Mouse (Mus musculus) heart, embryonic 13.5 days (tissue): ENCODE results near the gene Prps1l3. TPM values are rescaled to one million over a fixed set of nuclear protein-coding genes. Genes with fewer than 3 reads are reported as not detected.

Experiments
- ATAC-seq: fragments of 200-750 bp; cut with Nextera tagmentation; 2 replicates; pipeline ENCODE4 v1.8.0; 2017; ENCODE audit warnings: moderate TSS enrichment; ENCODE audit not compliant: insufficient number of reproducible peaks, low FRiP score, low TSS enrichment; ENCODE audit errors: extremely low read depth
- H3K27ac ChIP-seq: fragments of 300-500 bp; sonication (generic); replicated peaks from 2 replicates; pipeline ENCODE4 v1.5.1; 2015; ENCODE audit warnings: moderate library complexity, mild to moderate bottlenecking, inconsistent platforms
- H3K27me3 ChIP-seq: fragments of 300-500 bp; sonication (generic); replicated peaks from 2 replicates; pipeline ENCODE4 v1.6.1; 2015; ENCODE audit warnings: mild to moderate bottlenecking, inconsistent platforms
- H3K36me3 ChIP-seq: fragments of 300-500 bp; sonication (generic); 2 replicates; pipeline ENCODE4 v1.6.1; 2015; ENCODE audit warnings: mild to moderate bottlenecking, inconsistent platforms
- H3K4me1 ChIP-seq: fragments of 300-500 bp; sonication (generic); 2 replicates; pipeline ENCODE4 v1.6.1; 2015; ENCODE audit warnings: inconsistent platforms
- H3K4me2 ChIP-seq: fragments of 300-500 bp; sonication (generic); 2 replicates; pipeline ENCODE4 v1.6.1; 2015; ENCODE audit warnings: inconsistent platforms, mild to moderate bottlenecking, moderate library complexity
- H3K4me3 ChIP-seq: fragments of 300-500 bp; sonication (generic); 2 replicates; pipeline ENCODE4 v1.5.1; 2015; ENCODE audit warnings: moderate library complexity, mild to moderate bottlenecking, inconsistent platforms
- H3K9ac ChIP-seq: fragments of 300-500 bp; sonication (generic); 2 replicates; pipeline ENCODE4 v1.6.1; 2015; ENCODE audit warnings: inconsistent platforms, mild to moderate bottlenecking, moderate library complexity
- H3K9me3 ChIP-seq: fragments of 300-500 bp; sonication (generic); 2 replicates; pipeline ENCODE4 v1.6.1; 2016; ENCODE audit warnings: inconsistent platforms
- WGBS: fragments of 180-500 bp; shearing (Covaris S2); methylation state at CpG from one replicate; pipeline ENCODE4 v1.1.7; 2015; ENCODE audit warnings: mixed read lengths; 5-methylcytosine and 5-hydroxymethylcytosine counted together
- polyA plus RNA-seq: library from polyadenylated mRNA; unstranded; fragments of >200 nt; fragmentation: Nextera tagmentation; extraction: Ambion mirVana; gene quantifications from 2 replicates; pipeline ENCODE4 v1.2.1, GENCODE M21; 2015

Prps1l3 gene
- polyA plus RNA-seq, 1 experiment from 2014 or later: 32.3 TPM

DNA sequence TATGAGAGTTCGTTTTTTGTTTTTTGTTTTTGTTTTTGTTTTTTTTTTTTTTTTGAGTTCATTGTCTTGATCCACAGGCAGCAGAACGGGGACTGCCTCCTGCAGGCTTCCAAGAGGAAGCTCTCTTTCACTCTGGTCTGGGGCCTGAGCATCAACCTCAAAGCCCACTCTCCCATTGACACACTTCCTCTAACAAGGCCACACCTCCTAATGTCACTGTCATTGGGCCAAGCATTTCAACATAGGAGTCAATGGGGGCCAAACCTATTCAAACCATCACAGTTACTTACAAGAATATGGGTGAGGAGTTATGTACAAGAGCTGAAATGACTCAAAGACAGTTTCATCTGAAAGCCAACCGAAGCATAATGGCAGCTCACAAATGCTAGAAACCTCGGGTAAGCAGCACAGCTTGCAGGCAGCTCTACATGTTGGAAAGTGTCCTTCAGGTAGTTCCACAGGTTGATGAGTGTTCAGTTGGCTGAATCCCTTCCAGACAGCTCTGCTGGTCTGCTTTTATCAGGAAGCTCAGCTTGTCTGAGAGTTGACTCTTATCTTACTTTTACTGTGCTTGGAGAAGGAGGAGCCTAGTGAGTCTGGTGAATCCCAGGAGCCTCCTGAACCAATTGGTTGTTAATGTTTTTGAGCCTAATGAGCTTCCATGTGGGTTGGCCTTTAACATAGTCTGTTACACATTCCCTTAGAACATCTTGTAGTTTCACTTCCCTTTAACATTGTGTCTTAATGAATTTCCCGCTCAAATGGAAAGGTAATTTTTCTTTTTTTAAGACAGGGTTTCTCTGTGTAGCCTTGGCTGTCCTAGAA, 13.7 kb downstream of the Prps1l3 start:
- H3K27me3 ChIP-seq: no peaks in the 10 kb centered on the region
- no peak overlapping the region for H3K4me3 ChIP-seq
- WGBS: 84% methylated on average over 5 of the region's 5 CpGs
- H3K4me2 ChIP-seq: no peak overlapping the region
- no peaks in the 10 kb centered on the region for H3K4me1 ChIP-seq
- peaks cover 44% of the 10 kb centered on the region for H3K36me3 ChIP-seq
- no peak for ATAC-seq
- H3K9ac ChIP-seq: no peak overlapping the region
- no peaks in the 10 kb centered on the region for H3K9me3 ChIP-seq
- no peak overlapping the region for H3K27ac ChIP-seq

DNA sequence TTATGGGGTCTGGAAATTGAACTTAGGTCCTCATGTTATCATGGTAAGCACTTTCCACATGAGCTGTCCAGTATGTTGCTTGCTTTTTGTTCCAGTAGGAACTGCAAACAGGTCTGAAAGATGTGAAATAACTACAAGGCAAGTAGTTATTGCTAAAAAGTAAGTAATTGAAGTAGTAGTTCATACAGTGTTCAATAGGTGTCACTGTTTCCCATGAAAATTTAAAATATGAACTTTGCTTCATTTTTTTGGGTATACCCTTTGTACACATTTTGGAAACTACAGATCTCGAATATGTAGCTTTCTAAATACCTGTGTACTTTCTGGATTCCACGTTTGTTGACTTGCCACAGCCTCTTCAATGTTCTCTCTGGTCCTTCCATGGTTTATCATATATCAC, 28.4 kb downstream of the Prps1l3 start:
- ATAC-seq: no peak
- no peak overlapping the region for H3K4me3 ChIP-seq
- H3K9me3 ChIP-seq: no peaks in the 10 kb centered on the region
- no peak overlapping the region for H3K9ac ChIP-seq
- H3K4me2 ChIP-seq: no peak overlapping the region
- no peaks in the 10 kb centered on the region for H3K27me3 ChIP-seq
- no peaks in the 10 kb centered on the region for H3K36me3 ChIP-seq
- H3K27ac ChIP-seq: no peak overlapping the region
- whole genome bisulfite sequencing: 48% methylated on average over 2 of the region's 2 CpGs
- H3K4me1 ChIP-seq: no peaks in the 10 kb centered on the region

DNA sequence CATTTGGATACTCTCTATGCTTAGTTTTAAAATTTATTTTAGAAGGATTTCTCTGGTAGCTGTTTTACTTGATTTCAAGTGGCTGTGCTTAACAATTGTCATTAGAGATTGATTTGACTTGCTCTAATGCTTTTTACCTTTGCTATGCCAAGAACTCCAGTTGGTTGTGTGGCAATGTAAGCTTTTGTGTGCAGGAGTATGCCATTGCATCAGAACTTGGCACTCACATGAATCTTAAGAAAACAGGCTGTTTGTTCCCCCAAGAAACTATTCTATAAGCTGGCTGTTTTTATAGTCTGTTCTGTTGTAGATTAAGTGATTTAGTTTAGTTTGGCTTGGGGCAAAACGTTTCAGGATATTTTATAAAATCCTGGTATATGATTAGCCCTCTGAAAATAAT, 45.2 kb downstream of the Prps1l3 start:
- no peaks in the 10 kb centered on the region for H3K9me3 ChIP-seq
- no peak for ATAC-seq
- no peaks in the 10 kb centered on the region for H3K4me1 ChIP-seq
- no peaks in the 10 kb centered on the region for H3K36me3 ChIP-seq
- H3K27me3 ChIP-seq: no peaks in the 10 kb centered on the region
- no peak overlapping the region for H3K4me3 ChIP-seq
- H3K9ac ChIP-seq: no peak overlapping the region
- no peak overlapping the region for H3K4me2 ChIP-seq
- H3K27ac ChIP-seq: no peak overlapping the region
- 40% methylated on average over 1 of the region's 1 CpGs for WGBS

DNA sequence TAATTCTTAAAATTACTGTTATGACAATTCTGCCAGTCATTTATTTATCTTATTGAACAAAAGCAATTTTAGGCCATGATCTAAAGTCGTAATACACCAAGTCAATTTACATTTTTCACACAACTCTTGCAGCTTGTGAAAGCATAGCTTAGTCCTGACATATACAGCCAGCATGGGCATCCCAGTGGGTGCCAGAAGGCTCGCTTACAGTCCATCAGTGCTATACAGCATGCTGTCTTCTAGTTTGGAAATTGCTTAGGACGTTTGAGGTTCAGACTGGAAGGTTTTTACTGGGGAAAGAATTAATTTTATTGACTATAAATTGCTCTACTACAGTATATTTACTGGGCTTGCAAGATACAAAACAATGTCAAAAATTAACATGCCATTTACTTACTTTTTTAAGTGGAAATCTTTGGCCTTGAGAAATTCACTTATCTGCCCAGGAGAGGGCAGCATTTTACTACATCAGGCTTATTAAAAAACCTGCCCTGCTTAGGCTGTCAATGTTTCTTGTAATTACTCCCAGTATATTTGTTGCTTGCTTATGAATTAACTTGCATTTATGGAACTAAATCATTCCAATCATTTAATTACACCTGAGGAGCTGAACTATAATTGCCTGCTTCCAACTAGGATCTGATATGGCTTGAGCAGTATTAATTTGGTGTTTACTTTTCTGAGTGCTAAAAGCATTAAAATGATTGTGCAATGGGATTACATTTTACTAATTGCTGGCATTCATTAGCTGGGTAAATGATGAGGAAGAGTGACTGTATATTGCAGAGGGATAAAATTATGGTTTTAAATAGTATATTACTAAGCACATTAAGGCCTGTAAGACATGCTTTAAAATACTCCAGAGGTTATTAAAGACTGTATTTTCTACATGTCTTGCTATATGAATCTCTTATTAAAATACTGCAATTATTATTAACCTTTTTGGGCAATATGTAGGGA, 51.2 kb downstream of the Prps1l3 start:
- Histone ChIP-seq H3K27ac (no peak overlapping the region), H3K36me3 (no peaks in the 10 kb centered on the region), H3K9me3 (no peaks in the 10 kb centered on the region), H3K27me3 (no peaks in the 10 kb centered on the region), H3K4me2 (no peak overlapping the region), H3K9ac (no peak overlapping the region), H3K4me1 (no peaks in the 10 kb centered on the region), H3K4me3 (no peak overlapping the region)
- no peak for ATAC-seq
- WGBS: 42% methylated on average over 3 of the region's 3 CpGs

DNA sequence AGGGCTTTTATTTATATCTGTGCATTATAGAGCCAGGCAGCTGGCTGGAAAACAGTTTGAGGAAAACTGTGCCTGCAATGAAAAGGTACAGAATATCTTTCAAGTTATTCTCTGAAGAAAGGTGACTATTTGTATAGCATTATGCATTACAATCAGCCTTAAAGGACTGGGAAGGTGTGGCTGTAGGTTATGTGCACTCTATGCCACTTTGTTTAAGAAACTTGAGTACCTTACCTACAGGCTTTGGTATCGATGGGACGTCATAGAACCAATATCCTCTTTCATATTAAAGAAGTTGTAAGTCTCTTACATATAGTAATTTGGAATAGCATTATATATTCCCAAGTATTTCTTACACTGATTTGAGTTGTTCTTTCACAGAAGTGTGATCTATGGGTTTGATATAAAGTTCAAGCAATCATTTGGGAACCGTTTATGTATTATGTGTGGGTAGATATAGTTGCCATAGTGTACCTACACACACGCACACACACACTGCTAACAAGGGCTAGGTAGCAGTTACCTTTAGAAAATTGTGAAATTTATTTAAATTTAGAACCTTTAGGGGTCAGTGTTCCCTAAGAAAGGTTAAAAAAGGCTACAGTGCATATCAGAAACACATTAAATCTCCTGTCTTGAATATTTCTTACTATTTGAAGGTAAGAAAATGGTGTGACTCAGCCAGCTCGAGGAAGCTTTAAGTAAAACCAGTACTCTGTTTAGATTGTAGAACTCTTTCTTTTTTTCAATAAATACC, 55.3 kb downstream of the Prps1l3 start:
- WGBS: 74% methylated on average over 5 of the region's 5 CpGs
- H3K4me3 ChIP-seq: no peak overlapping the region
- no peaks in the 10 kb centered on the region for H3K9me3 ChIP-seq
- ATAC-seq: no peak
- H3K27me3 ChIP-seq: no peaks in the 10 kb centered on the region
- no peak overlapping the region for H3K27ac ChIP-seq
- no peak overlapping the region for H3K9ac ChIP-seq
- no peak overlapping the region for H3K4me2 ChIP-seq
- no peaks in the 10 kb centered on the region for H3K36me3 ChIP-seq
- H3K4me1 ChIP-seq: no peaks in the 10 kb centered on the region

Other genes starting within 250 kb of the Prps1l3 start
- 0.68 and 1.5 TPM in 2 replicates for gene Slc25a21, start 32.9 kb upstream of the Prps1l3 start, polyA plus RNA-seq
- 7.1 and 7.5 TPM in 2 replicates for gene Mipol1, start within 50 bp of the Prps1l3 start, polyA plus RNA-seq